Mouse (Mus musculus) inflammation-experienced regulatory T-cells (primary cell): ENCODE data around the gene Tmem117. TPM values are rescaled to one million over a fixed set of nuclear protein-coding genes. Genes with fewer than 3 reads are reported as not detected.

Experiments
- polyA plus RNA-seq, 2 experiments: library from polyadenylated mRNA; unstranded; fragments of 100-300 nt; shearing (Covaris generic); gene quantifications; one replicate each; pipeline ENCODE4 v1.2.1; 2017

Gene Tmem117
- 1 to 10 TPM in 1 of 2 experiments, not detected in 1; 3.6 TPM for polyA plus RNA-seq

DNA sequence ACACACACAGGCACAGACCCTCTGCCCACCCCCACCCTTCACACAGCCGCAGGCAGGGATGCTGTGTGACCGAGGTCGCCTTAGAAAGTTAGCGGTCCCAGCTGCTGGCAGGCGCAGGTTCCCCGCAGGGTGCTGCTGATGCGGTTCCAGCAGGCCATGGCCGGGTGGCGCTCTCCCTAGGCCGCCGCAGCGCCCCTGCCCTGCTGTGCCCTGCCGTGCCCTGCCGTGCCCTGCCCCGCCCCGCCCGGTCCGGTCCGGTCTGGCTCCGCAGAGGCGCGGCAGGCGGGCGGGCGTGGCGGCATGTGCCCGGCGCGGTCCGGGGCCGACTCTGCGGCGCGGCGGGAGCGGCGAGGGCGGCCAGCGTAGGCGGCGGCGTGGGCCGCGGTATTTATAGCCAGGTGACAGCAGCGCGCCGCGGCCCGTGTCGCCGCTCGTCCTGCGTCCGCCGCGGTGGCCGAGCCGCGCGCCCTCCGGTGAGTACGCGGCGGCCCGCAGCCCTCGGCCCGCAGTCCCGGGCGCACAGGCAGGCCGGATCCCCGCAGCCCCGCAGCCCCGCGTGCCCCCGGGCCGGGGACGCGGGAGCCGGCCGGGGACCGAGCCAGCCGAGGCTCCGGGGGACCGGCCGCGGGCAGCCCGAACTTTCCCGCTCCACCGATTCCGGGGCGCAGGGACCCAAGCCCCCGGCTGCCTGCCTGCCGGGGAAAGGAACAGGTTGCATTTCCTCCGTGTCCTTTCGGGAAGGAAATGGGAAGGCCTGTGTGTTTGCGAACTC, at the start of gene Tmem117:
Gene Tmem117 (plus strand): TSS at position 403 of the 772 bp plus-strand sequence.

DNA sequence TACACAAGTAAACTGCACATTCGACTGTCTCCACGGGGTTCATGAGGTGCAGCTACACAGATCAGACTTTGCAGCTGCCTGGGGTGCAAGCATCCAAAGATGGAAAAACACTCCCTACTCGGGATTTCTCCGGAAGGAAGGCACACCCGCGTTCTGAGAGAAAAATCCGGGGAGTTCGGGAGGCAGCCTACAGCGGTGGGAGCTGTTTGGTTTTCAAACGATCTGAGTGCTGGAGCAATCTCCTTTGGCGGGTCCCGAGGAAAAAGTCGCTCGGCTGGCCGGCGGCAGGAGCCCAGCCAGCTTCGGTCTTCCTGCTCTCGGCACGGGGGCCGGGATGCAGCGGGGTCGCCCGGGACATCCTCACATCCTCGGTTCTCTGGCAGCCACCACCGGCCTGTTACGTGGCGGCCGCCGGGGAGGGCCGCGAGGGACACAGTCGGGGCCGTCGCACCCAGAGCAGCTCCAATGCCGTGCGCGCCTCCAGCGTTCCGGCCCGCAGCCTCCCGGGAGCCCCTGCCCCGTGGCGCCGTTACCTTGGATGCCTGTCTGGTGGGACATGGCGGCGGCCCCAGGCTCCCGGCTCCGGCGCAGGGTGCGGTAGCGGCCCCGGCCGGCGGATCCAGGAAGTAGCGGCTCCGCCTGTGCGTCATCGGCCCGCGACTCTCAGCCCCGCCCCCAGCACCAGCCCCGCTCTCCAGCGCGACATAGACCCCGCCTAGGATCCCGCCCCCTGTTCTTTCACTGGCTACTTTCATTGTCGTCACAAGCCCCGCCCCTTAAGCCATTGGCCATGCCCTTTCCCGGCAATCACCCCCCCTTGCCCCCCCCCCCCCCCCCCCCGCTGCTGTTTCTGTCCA, 39.6 kb upstream of the Tmem117 start, which contains the start of gene Twf1:
Gene Twf1 (minus strand): TSS at position 671 of the 857 bp plus-strand sequence.

Other genes with a start within 250 kb of the Tmem117 start
- under 1 TPM; 0.16 to 0.38 TPM for gene Adamts20, start 163.8 kb upstream of the Tmem117 start, polyA plus RNA-seq
- 10 to 100 TPM in 1 of 2 experiments, 1 to 10 TPM in 1; 7.8 to 12.6 TPM for gene Pus7l, start 85.7 kb upstream of the Tmem117 start, polyA plus RNA-seq
- 10 to 100 TPM; 36.1 to 37.9 TPM for gene Irak4, start 85.6 kb upstream of the Tmem117 start, polyA plus RNA-seq
- gene Twf1, start 39.3 kb upstream of the Tmem117 start, polyA plus RNA-seq, result 10 to 100 TPM in 1 of 2 experiments, 1 to 10 TPM in 1; 8.2 to 11.0 TPM